Mouse (Mus musculus) forebrain, embryonic 16.5 days (tissue): ENCODE data around the gene Trnau1ap. TPM values are rescaled to one million over a fixed set of nuclear protein-coding genes. Genes with fewer than 3 reads are reported as not detected.
A peak's percentile ranks its signal among the peaks of the same experiment; 100 is the strongest.

ENCODE experiments used
- ATAC-seq: fragments of 200-750 bp; cut with Nextera tagmentation; 2 replicates; pipeline ENCODE4 v1.8.0; 2017; ENCODE audit warnings: mild to moderate bottlenecking, moderate library complexity
- H3K27ac ChIP-seq: fragments of 300-500 bp; sonication (generic); 2 replicates; pipeline ENCODE4 v1.5.1; 2014; ENCODE audit warnings: low read length, control low read depth
- H3K27me3 ChIP-seq: fragments of 300-500 bp; sonication (generic); replicated peaks from 2 replicates; pipeline ENCODE4 v1.6.1; 2014; ENCODE audit warnings: low read length; ENCODE audit not compliant: control insufficient read depth, insufficient read depth
- H3K36me3 ChIP-seq: fragments of 300-500 bp; sonication (generic); 2 replicates; pipeline ENCODE4 v1.6.1; 2014; ENCODE audit not compliant: control insufficient read depth, insufficient read depth
- H3K4me1 ChIP-seq: fragments of 300-500 bp; sonication (generic); replicated peaks from 2 replicates; pipeline ENCODE4 v1.6.1; 2014; ENCODE audit warnings: low read length; ENCODE audit not compliant: control insufficient read depth, insufficient read depth
- H3K4me2 ChIP-seq: fragments of 300-500 bp; sonication (generic); 2 replicates; pipeline ENCODE4 v1.6.1; 2014; ENCODE audit warnings: mild to moderate bottlenecking, low read length, control low read depth
- H3K4me3 ChIP-seq: fragments of 300-500 bp; sonication (generic); replicated peaks from 2 replicates; pipeline ENCODE4 v1.5.1; 2014; ENCODE audit warnings: mild to moderate bottlenecking, low read length, control low read depth
- H3K9ac ChIP-seq: fragments of 300-500 bp; sonication (generic); replicated peaks from 2 replicates; pipeline ENCODE4 v1.6.1; 2014; ENCODE audit warnings: low read depth, low read length, control low read depth
- H3K9me3 ChIP-seq: fragments of 300-500 bp; sonication (generic); 2 replicates; pipeline ENCODE4 v1.6.1; 2016; ENCODE audit warnings: low read length; ENCODE audit not compliant: control insufficient read depth
- WGBS: fragments of 180-500 bp; shearing (Covaris S2); extraction: QIAGEN DNeasy Blood & Tissue Kit; methylation state at CpG from one replicate; pipeline ENCODE4 v1.1.7; 2014; 5-methylcytosine and 5-hydroxymethylcytosine counted together
- polyA plus RNA-seq: library from polyadenylated mRNA; unstranded; fragments of >200 nt; fragmentation: Nextera tagmentation; extraction: Ambion mirVana; gene quantifications from 2 replicates; pipeline ENCODE4 v1.2.1, GENCODE M21; 2015

Gene Trnau1ap
- 81.9 and 86.4 TPM in 2 replicates for polyA plus RNA-seq

DNA sequence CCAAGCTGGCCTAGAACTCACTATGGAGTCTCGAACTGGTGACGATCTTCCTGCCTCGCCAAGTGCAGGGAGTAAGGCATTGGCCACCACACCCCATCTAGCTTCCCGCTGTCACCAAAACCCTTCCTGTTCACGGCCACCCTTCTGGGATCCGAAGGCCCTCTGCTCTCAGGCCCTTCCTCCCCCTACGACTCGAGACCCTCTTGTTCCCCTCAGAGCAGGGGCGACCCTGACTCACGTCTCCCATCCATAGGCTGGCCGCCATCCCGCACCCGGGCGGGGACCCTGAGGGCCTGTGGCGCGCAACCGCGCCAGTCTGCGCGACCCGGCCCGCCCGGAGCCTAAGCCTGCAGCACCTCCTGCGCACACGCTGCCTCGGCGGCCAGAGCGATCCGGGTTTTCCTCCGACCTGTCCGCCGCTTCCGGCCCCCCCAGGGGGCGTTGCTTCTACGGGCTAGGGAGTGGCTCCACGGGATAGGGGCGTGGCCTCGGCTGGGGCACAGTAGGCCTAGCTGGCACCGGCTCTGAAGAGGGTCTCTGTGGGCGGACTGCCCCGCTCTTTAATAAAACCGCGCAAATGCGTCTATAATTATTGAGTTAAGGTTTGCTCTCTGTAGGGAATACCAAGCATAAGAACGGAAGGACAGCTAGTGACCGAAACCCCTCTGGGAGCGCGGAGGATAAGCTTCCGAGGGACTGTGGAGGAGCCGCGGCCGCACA is at the start of gene Trnau1ap:
Trnau1ap (minus strand) TSS at position 424 of the 720 bp plus-strand sequence.
- H3K27ac ChIP-seq: peak within 1 kb of the TSS; percentile 68
- H3K36me3 ChIP-seq: peaks cover 17% of the 10 kb centered on the region
- peak within 1 kb of the TSS; percentile 81 for H3K4me3 ChIP-seq
- ATAC-seq: peak; percentile 97
- no peaks in the 10 kb centered on the region for H3K9me3 ChIP-seq
- H3K4me1 ChIP-seq: peaks cover 12% of the 10 kb centered on the region
- WGBS: under 1% methylated on average over 52 of the region's 52 CpGs
- H3K27me3 ChIP-seq: no peaks in the 10 kb centered on the region
- peak within 1 kb of the TSS; percentile 90 for H3K9ac ChIP-seq
- peak within 1 kb of the TSS; percentile 79 for H3K4me2 ChIP-seq

DNA sequence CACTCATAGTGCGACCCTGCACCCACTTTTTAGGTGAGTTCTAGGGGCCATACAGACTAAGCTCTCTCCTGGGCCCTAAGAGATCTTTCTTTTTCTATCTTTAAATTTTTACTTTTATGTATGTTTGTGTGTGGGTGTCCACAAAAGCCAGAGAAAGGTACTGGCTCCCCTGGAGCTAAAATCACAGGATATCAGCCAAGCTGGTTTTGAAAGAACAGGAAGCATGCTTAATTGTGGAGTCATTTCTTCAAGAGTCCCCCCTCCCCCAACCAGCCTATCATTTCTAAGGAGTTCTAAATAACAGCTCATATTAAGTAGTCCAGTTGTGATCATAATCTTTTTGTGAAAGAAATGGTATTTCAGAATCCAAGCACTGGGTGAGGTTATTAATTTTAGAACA is 44.5 kb upstream of the Trnau1ap start:
- no peak overlapping the region for H3K4me2 ChIP-seq
- H3K27me3 ChIP-seq: no peaks in the 10 kb centered on the region
- ATAC-seq: no peak
- no peak overlapping the region for H3K4me3 ChIP-seq
- H3K9me3 ChIP-seq: no peaks in the 10 kb centered on the region
- H3K9ac ChIP-seq: no peak overlapping the region
- H3K36me3 ChIP-seq: peaks cover 3% of the 10 kb centered on the region
- 100% methylated on average over 1 of the region's 1 CpGs for WGBS
- no peaks in the 10 kb centered on the region for H3K4me1 ChIP-seq
- no peak overlapping the region for H3K27ac ChIP-seq

DNA sequence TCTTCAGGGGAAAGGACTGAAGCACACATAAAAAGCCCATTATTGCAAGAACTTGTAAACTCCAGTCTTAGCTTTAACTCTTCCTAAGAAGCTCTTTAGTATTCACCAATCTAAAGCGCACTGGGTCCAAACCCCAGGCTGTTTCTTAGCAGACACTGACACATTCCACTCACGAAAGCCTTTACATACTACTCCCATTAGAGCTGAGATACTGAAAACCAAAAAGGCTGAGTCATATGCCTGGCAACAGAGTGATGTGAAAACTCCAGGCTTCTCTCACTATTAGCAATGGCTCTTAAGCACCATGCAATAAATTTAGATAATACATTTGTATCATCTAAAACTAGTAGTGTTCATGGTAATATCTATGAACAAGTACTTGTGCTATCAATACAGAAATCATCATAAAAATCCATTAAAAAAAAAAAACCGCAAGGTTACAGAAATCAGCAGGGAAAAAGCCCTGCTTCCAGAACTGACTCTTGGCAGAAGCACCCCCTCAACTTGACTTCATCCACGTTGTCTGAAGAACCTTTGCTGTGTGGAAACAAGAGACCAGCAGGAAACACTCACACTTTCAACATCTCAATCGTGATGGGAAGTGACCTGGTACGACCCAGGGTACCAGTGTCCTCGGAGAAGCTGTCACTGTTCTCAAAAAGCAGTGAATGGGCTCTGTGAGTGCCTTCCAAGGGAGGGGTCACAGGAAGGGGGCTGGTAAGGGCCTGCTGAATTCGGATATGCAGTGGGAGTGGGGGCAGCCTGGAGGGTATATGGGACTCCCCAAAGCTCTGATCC is 40.8 kb upstream of the Trnau1ap start:
- Histone ChIP-seq H3K9ac (no peak overlapping the region), H3K27me3 (no peaks in the 10 kb centered on the region), H3K4me2 (no peak overlapping the region), H3K4me1 (no peaks in the 10 kb centered on the region), H3K9me3 (no peaks in the 10 kb centered on the region), H3K4me3 (no peak overlapping the region), H3K36me3 (peaks cover 13% of the 10 kb centered on the region), H3K27ac (no peak overlapping the region)
- WGBS: 81% methylated on average over 8 of the region's 8 CpGs
- no peak for ATAC-seq

DNA sequence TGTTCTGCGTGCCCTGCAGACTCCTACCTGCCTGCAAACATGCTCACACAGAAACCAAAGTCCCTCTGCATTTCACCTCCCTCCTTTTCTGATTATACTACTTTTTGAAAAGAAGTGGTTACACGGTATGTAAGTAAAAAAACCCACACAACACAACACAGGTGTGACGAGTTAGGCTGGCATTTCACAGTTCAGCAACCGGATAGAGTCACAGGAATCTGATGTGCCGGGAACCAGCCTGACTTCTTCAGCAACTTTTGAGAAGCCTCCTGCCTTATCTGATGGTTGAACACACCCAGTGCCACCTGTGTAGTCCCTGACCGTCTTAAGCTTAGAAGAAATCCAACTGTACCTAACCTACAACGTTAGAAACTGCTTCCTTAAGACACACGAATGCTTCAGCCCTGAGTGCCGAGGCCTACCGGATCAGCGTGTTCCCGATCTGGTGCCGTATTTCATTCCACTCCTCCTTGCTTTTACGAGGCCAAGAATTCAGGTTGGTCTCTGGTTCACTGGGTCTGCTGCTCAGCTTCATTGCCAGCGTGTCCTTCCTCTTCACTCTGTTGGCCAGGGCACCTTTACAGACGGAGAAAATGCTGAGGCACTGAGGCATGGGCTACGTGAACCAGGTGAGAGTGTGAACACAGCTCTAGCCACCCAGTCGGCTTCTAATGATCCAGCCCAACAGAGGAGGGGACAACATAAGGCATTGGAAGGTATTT is 38.3 kb upstream of the Trnau1ap start:
- Histone ChIP-seq H3K4me3 (no peak overlapping the region), H3K9ac (no peak overlapping the region), H3K4me2 (no peak overlapping the region), H3K27ac (no peak overlapping the region), H3K9me3 (no peaks in the 10 kb centered on the region), H3K27me3 (no peaks in the 10 kb centered on the region), H3K4me1 (no peaks in the 10 kb centered on the region), H3K36me3 (peaks cover 19% of the 10 kb centered on the region)
- 93% methylated on average over 18 of the region's 18 CpGs for WGBS
- no peak for ATAC-seq

DNA sequence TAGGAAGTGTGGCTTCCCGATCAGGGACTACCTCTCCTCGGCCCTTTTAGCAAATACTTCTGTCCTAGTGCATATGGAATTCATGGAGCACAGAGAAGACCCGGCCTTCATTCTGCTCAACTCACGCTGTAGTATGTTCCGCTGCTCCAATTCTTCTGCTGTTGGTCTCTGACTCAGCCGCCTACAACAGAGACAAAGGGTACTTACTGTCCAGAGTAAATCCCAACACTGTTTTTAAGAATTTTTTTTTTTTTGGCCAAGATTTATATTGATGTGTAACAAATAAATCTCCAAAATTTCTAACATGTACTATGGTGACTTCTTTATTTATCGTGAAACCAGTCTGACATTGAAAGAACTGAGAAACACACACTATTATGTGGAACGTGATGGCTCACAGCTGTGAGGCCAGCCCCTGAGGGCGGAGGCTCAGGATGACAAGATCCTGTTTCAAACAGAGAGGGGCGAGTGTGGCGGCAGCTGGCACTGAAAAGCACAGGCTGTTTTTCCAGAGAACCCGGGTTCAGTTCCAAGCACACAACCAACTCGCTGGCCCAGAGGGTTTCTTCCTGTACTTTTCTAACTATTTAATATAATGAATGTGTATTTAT is 36.2 kb upstream of the Trnau1ap start:
- H3K27ac ChIP-seq: no peak overlapping the region
- no peak overlapping the region for H3K4me3 ChIP-seq
- H3K36me3 ChIP-seq: peaks cover 19% of the 10 kb centered on the region
- H3K9me3 ChIP-seq: no peaks in the 10 kb centered on the region
- no peaks in the 10 kb centered on the region for H3K27me3 ChIP-seq
- whole genome bisulfite sequencing: 81% methylated on average over 13 of the region's 13 CpGs
- no peak overlapping the region for H3K4me2 ChIP-seq
- H3K4me1 ChIP-seq: no peaks in the 10 kb centered on the region
- ATAC-seq: no peak
- H3K9ac ChIP-seq: no peak overlapping the region

DNA sequence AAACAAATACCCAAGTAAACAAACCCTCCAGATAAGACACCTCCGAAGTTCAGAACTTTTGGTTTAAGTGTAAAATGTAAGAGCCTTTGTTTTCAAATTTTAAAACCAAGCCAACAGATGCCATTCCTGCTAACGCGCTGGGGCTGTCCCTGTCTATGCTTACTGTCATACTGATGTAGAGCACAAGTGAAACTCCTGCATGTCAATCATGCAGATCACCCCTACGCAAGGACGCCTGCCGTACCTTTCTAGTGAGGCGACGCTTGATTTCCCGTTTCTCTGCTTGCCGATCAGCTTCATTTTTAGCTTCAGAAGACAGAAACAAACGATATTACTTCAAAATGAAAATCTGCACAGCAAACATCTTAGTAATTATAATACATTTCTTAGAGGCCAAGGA is 34.1 kb upstream of the Trnau1ap start:
- H3K36me3 ChIP-seq: peaks cover 13% of the 10 kb centered on the region
- WGBS: 95% methylated on average over 11 of the region's 11 CpGs
- no peaks in the 10 kb centered on the region for H3K4me1 ChIP-seq
- H3K27me3 ChIP-seq: no peaks in the 10 kb centered on the region
- H3K9ac ChIP-seq: no peak overlapping the region
- no peaks in the 10 kb centered on the region for H3K9me3 ChIP-seq
- no peak for ATAC-seq
- no peak overlapping the region for H3K27ac ChIP-seq
- H3K4me2 ChIP-seq: no peak overlapping the region
- no peak overlapping the region for H3K4me3 ChIP-seq

DNA sequence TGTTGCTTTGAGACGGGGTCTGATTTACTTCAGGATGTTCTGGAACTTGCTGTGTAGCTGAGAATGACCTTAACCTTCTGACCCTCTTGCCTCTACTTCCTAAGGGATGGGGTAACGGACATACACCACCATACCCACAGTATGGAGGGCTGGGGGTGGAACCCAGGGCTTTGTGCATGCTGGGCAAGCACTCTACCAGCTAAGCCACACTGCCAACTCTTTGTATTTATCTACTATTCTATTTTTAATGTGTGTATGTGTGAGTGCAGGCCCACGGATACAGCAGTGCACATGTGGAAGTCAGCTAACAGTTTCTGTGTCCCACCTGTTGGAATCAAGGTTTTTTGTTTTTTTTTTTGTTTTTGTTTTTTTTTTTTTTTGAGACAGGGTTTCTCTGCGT is 30.2 kb upstream of the Trnau1ap start:
- no peak overlapping the region for H3K9ac ChIP-seq
- no peak overlapping the region for H3K4me3 ChIP-seq
- H3K9me3 ChIP-seq: no peaks in the 10 kb centered on the region
- ATAC-seq: no peak
- H3K27me3 ChIP-seq: no peaks in the 10 kb centered on the region
- H3K27ac ChIP-seq: no peak overlapping the region
- 85% methylated on average over 4 of the region's 4 CpGs for WGBS
- no peak overlapping the region for H3K4me2 ChIP-seq
- peaks cover 12% of the 10 kb centered on the region for H3K36me3 ChIP-seq
- H3K4me1 ChIP-seq: no peaks in the 10 kb centered on the region

DNA sequence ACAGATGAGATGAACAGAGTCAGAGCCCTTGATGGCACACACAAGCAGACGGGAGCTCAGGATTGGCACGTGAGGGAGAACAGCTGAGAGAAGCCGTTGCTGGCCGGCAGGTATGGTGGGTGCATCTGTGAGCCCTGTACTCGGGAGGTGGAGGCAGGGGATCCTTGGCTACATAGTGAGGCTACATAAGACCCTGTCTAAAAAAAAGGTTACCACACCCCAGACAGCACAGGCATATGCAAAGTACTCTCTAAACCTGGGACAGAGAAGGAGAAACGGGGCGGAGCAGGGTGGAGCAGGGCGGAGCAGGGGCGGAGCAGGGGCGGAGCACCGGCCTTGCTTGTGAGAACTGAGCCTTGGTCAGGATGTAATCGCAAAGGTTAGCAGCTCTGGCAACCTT is 26.8 kb upstream of the Trnau1ap start:
- Histone ChIP-seq H3K4me3 (no peak overlapping the region), H3K4me1 (peaks cover 19% of the 10 kb centered on the region), H3K9me3 (no peaks in the 10 kb centered on the region), H3K4me2 (no peak overlapping the region), H3K27ac (no peak overlapping the region), H3K36me3 (peaks cover 9% of the 10 kb centered on the region), H3K27me3 (no peaks in the 10 kb centered on the region), H3K9ac (no peak overlapping the region)
- ATAC-seq: no peak
- 34% methylated on average over 12 of the region's 12 CpGs for WGBS

DNA sequence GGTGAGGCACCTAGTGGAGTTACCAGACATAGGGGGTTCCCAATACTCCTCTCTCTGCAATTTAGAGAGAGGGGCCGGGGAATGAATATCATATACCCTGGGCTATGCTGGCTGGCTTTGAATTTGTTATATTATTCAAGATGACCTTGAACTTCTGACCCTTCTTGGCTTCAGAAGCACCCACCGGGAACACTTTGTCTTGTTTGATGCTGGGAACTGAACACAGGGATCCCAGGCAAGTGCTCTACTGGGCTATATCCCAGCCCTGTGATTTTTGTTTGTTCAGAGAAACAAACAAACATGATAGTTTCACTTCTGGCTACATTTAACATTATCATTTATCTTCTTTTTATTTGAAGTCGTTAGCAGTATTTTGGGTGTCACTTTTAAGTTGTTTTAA is 26.1 kb upstream of the Trnau1ap start:
- Histone ChIP-seq H3K9ac (no peak overlapping the region), H3K4me1 (peaks cover 19% of the 10 kb centered on the region), H3K9me3 (no peaks in the 10 kb centered on the region), H3K27ac (no peak overlapping the region), H3K4me3 (no peak overlapping the region), H3K4me2 (no peak overlapping the region), H3K36me3 (peaks cover 9% of the 10 kb centered on the region), H3K27me3 (no peaks in the 10 kb centered on the region)
- ATAC-seq: no peak
- 88% methylated on average over 3 of the region's 3 CpGs for WGBS
